Mouse (Mus musculus) forebrain, embryonic 13.5 days (tissue): ENCODE data around the gene Glt8d1. TPM values are rescaled to one million over a fixed set of nuclear protein-coding genes. Genes with fewer than 3 reads are reported as not detected.
A peak's percentile ranks its signal among the peaks of the same experiment; 100 is the strongest.

Experiments
- ATAC-seq: fragments of 200-750 bp; cut with Nextera tagmentation; 2 replicates; pipeline ENCODE4 v1.8.0; 2017
- H3K27ac ChIP-seq: fragments of 300-500 bp; sonication (generic); 2 replicates; pipeline ENCODE4 v1.5.1; 2015; ENCODE audit warnings: inconsistent platforms, mild to moderate bottlenecking, moderate library complexity
- H3K27me3 ChIP-seq: fragments of 300-500 bp; sonication (generic); 2 replicates; pipeline ENCODE4 v1.6.1; 2015; ENCODE audit warnings: mild to moderate bottlenecking, inconsistent platforms
- H3K36me3 ChIP-seq: fragments of 300-500 bp; sonication (generic); 2 replicates; pipeline ENCODE4 v1.6.1; 2015; ENCODE audit warnings: mild to moderate bottlenecking, inconsistent platforms; ENCODE audit not compliant: poor library complexity, severe bottlenecking
- H3K4me1 ChIP-seq: fragments of 300-500 bp; sonication (generic); 2 replicates; pipeline ENCODE4 v1.6.1; 2015; ENCODE audit warnings: inconsistent platforms
- H3K4me2 ChIP-seq: fragments of 300-500 bp; sonication (generic); 2 replicates; pipeline ENCODE4 v1.6.1; 2015; ENCODE audit warnings: inconsistent platforms, mild to moderate bottlenecking, moderate library complexity
- H3K4me3 ChIP-seq: fragments of 300-500 bp; sonication (generic); 2 replicates; pipeline ENCODE4 v1.5.1; 2015; ENCODE audit warnings: mild to moderate bottlenecking, inconsistent platforms
- H3K9ac ChIP-seq: fragments of 300-500 bp; sonication (generic); 2 replicates; pipeline ENCODE4 v1.6.1; 2015; ENCODE audit warnings: mild to moderate bottlenecking, inconsistent platforms
- H3K9me3 ChIP-seq: fragments of 300-500 bp; sonication (generic); replicated peaks from 2 replicates; pipeline ENCODE4 v1.6.1; 2016; ENCODE audit warnings: inconsistent platforms
- WGBS: fragments of 180-500 bp; shearing (Covaris S2); methylation state at CpG from one replicate; pipeline ENCODE4 v1.1.7; 2015; 5-methylcytosine and 5-hydroxymethylcytosine counted together
- polyA plus RNA-seq: library from polyadenylated mRNA; unstranded; fragments of >200 nt; fragmentation: Nextera tagmentation; extraction: Ambion mirVana; gene quantifications from 2 replicates; pipeline ENCODE4 v1.2.1, GENCODE M21; 2015

The Glt8d1 gene
- polyA plus RNA-seq, 1 experiment from 2014 or later, result 56.4 TPM

DNA sequence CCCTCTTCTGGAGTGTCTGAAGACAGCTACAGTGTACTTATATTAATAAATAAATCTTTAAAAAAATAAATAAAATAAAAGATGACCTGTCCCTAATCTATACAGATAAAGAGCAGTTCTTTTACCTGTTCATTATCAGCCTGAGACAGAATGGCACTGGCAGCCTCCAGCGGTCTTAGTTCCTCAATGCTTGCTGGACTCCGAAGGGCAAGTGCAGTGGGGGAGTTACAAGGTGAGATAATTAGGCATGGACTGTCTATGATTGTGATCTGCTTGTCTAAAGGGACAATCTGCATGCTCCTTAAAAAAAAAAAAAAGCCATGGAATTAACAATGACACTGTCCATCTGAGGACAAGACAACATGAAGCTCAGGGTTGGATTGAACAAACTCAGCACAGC, 12.7 kb downstream of the Glt8d1 start:
- Histone ChIP-seq H3K4me3 (no peak overlapping the region), H3K9ac (no peak overlapping the region), H3K27me3 (no peaks in the 10 kb centered on the region), H3K9me3 (no peaks in the 10 kb centered on the region), H3K27ac (no peak overlapping the region), H3K4me1 (peaks cover 15% of the 10 kb centered on the region), H3K36me3 (peaks cover 84% of the 10 kb centered on the region), H3K4me2 (no peak overlapping the region)
- no peak for ATAC-seq
- 97% methylated on average over 2 of the region's 2 CpGs for WGBS

DNA sequence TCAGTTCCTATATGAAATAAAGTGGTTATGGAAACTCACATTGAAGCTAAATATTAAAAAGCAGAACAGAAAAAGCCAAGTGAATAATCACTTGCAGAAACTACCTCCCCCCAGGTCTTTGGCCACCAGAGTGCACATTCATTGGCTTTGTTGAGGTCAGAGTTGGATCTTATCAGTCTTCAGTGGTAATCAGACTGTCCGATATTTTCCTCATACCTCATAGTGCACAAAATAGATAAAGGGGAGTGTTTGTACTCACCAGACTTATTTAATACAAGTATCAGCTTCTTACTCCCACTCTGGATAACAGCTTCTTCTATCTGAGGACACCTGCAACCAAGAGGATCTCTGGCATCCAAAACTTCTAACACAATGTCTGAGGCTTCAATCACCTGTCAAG, 14.9 kb downstream of the Glt8d1 start:
- no peak overlapping the region for H3K9ac ChIP-seq
- H3K4me2 ChIP-seq, result no peak overlapping the region
- H3K4me1 ChIP-seq, result peaks cover 26% of the 10 kb centered on the region
- peaks cover 64% of the 10 kb centered on the region for H3K36me3 ChIP-seq
- 83% methylated on average over 1 of the region's 1 CpGs for WGBS
- no peaks in the 10 kb centered on the region for H3K9me3 ChIP-seq
- no peak overlapping the region for H3K27ac ChIP-seq
- H3K27me3 ChIP-seq, result no peaks in the 10 kb centered on the region
- ATAC-seq, result no peak
- H3K4me3 ChIP-seq, result no peak overlapping the region

DNA sequence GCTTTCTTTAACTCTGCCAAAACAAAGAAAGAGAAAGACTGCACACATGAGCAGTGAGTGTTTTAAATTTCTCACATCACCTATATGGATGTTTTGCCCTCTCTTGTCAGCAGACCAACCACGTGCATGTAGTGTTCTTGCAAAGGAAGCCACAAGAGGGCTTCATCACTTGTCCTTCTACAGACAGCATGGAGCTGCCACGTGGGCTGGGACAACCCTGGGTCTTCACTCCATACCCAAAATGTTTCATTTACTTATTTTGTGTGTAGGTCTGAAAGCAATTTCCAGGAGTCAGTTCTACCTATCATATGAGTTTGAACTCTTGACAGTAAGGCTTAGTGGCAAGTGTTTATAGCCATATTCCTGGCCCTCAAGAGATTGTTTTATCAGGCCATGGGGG, 16.7 kb downstream of the Glt8d1 start:
- Histone ChIP-seq H3K9ac (peak overlapping the region; percentile 88), H3K9me3 (no peaks in the 10 kb centered on the region), H3K27me3 (no peaks in the 10 kb centered on the region), H3K27ac (no peak overlapping the region), H3K36me3 (peaks cover 54% of the 10 kb centered on the region), H3K4me1 (peaks cover 42% of the 10 kb centered on the region), H3K4me2 (peak overlapping the region; percentile 88), H3K4me3 (peak overlapping the region; percentile 78)
- WGBS, result 1% methylated on average over 2 of the region's 2 CpGs
- no peak for ATAC-seq

DNA sequence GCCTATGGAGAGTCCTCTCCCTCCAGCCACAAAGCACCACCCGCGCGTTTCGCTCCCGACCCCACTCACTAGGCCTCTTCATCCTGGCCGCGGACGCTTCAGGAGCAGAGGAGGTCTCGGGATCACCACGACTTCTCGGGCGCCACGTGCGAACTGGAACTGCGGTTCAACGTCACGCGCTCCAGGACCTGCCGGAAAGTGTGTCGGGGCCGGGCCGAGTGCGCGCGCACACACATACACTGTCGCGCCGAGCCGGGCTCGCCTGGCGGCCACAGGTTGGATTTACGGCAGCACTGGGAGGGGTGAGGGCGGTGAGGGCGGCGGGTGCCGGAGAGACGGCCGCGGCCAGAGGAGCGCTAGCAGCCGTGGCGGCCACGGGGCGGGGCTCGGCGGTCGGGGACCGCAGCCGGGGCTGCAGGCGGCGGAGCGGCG, 17.7 kb downstream of the Glt8d1 start, which contains the start of the genes Pbrm1 and Gnl3:
Gene Pbrm1 (plus strand): TSS at position 279 of the 432 bp plus-strand sequence.
Gene Gnl3 (minus strand): TSS at position 293 of the 432 bp plus-strand sequence.
- H3K4me1 ChIP-seq, result peaks cover 43% of the 10 kb centered on the region
- H3K27me3 ChIP-seq, result no peaks in the 10 kb centered on the region
- ATAC-seq, result peak; percentile 96
- peak within 1 kb of the TSS; percentile 78 for H3K4me3 ChIP-seq
- no peaks in the 10 kb centered on the region for H3K9me3 ChIP-seq
- H3K4me2 ChIP-seq, result peak within 1 kb of the TSS; percentile 88
- WGBS, result under 1% methylated on average over 49 of the region's 53 CpGs
- H3K27ac ChIP-seq, result peak within 1 kb of the TSS; percentile 99
- H3K9ac ChIP-seq, result peak within 1 kb of the TSS; percentile 88
- H3K36me3 ChIP-seq, result peaks cover 52% of the 10 kb centered on the region

DNA sequence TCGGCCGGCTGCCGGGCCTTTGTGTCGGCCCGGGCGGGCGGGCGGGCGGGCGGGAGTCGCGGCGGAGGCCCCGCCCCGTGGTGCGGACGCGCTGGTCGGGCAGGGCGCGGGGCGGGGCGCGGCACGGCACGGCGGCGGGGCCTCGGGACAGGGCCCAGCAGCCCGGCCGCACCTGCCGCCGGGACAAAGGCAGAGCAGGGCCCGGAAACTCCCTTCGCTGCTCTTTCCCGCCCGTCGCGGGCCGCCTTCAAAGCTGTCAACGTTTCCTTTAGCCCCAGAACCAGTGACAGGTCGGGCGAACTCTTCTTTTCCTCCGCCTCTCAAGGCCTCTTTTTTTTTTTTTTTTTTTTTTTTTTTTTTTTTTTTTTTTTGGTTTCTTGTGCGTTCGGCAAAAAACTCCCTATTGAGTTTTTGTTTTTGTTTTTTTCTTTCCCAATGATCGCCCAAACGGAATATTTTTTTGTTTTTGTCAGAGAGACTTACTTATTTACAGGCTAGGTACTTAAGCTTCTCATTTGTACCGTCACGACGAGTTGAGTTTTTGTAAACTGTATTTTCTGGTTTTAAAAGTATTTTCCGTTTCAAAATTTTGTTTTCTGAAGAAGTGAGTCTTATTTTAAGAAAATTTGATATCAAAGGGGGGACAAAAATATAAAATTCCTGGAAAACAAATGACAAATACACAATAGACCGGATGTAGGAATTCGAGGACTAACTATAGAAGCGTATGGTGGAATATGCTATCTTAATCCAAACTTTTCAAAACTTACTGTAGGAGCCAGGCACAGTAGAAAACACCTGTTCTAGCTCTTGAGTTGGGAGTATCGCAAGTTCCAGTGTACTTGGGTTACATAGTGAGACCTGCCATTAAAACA, 18.4 kb downstream of the Glt8d1 start:
- H3K4me2 ChIP-seq, result peak overlapping the region; percentile 88
- H3K36me3 ChIP-seq, result peaks cover 50% of the 10 kb centered on the region
- H3K9me3 ChIP-seq, result no peaks in the 10 kb centered on the region
- peak; percentile 95 for ATAC-seq
- H3K4me1 ChIP-seq, result peaks cover 43% of the 10 kb centered on the region
- peak overlapping the region; percentile 88 for H3K9ac ChIP-seq
- no peaks in the 10 kb centered on the region for H3K27me3 ChIP-seq
- 7% methylated on average over 26 of the region's 56 CpGs for WGBS
- peak overlapping the region; percentile 78 for H3K4me3 ChIP-seq
- H3K27ac ChIP-seq, result peak overlapping the region; percentile 99

DNA sequence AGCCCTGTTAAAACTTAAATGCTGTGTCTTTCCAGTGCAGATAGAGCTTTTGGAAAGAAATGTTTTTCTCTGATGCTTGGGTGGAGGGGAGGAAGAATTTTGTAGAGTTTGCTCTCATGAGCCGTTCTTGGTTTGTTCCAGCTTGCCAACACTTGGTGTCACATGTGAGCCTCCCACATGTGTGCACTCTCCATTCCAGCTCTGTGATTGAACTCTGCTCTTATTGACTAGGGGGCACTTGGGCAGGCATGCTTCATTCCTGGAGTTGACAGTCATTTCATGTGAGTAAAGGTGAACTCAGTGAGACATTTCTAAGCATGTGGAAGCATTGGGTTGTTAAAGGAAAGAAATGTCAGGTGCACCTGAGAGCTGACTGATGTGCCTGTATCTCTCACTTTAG, 21.4 kb downstream of the Glt8d1 start:
- H3K4me3 ChIP-seq, result no peak overlapping the region
- ATAC-seq, result no peak
- peaks cover 37% of the 10 kb centered on the region for H3K4me1 ChIP-seq
- no peaks in the 10 kb centered on the region for H3K9me3 ChIP-seq
- H3K4me2 ChIP-seq, result no peak overlapping the region
- peaks cover 50% of the 10 kb centered on the region for H3K36me3 ChIP-seq
- H3K27ac ChIP-seq, result no peak overlapping the region
- H3K9ac ChIP-seq, result no peak overlapping the region
- 61% methylated on average over 1 of the region's 1 CpGs for WGBS
- no peaks in the 10 kb centered on the region for H3K27me3 ChIP-seq

DNA sequence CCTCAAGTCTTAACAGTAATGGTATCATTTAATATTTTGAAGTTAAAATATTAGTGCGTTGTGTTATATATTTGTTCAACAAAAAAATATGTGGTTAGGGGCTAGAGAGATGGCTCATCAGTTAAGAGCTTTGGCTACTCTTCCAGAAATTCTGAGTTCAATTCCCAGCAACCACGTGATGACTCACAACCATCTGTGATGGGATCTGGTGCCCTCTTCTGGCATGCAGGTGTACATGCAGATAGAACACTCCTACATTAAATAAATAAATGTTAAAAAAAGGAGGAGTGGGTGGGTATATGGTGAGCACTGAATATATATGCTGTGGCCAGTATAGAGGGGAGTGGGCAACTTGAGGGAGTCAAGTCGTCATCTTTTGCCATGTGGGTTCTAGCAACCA, 24.6 kb downstream of the Glt8d1 start:
- H3K27ac ChIP-seq, result no peak overlapping the region
- WGBS, result 78% methylated on average over 3 of the region's 3 CpGs
- peaks cover 77% of the 10 kb centered on the region for H3K36me3 ChIP-seq
- H3K4me1 ChIP-seq, result peaks cover 19% of the 10 kb centered on the region
- no peak overlapping the region for H3K4me2 ChIP-seq
- no peak overlapping the region for H3K4me3 ChIP-seq
- H3K9ac ChIP-seq, result no peak overlapping the region
- H3K27me3 ChIP-seq, result no peaks in the 10 kb centered on the region
- H3K9me3 ChIP-seq, result no peaks in the 10 kb centered on the region
- ATAC-seq, result no peak

DNA sequence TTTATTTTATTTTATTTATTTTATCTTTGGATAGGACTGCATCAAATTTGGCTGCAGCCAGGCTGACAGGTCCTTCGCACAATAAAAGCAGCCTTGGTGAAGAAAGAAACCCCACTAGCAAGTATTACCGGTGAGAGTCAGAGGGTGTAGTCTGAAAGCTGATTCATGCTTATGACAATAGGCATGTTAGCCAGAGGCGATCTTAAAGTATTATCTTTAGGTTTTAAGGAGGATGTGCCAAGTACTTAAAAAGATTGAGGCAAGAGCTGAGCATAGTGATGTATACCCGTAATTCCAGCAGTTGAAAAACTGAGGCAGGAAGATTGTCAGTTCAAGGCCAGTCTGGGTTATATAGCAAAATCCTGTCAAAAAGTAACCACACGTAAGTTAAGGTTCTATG, 44.1 kb downstream of the Glt8d1 start:
- Histone ChIP-seq H3K36me3 (peaks cover 75% of the 10 kb centered on the region), H3K9me3 (no peaks in the 10 kb centered on the region), H3K4me2 (no peak overlapping the region), H3K27ac (no peak overlapping the region), H3K9ac (no peak overlapping the region), H3K27me3 (no peaks in the 10 kb centered on the region), H3K4me3 (no peak overlapping the region), H3K4me1 (no peaks in the 10 kb centered on the region)
- 94% methylated on average over 5 of the region's 5 CpGs for WGBS
- no peak for ATAC-seq

DNA sequence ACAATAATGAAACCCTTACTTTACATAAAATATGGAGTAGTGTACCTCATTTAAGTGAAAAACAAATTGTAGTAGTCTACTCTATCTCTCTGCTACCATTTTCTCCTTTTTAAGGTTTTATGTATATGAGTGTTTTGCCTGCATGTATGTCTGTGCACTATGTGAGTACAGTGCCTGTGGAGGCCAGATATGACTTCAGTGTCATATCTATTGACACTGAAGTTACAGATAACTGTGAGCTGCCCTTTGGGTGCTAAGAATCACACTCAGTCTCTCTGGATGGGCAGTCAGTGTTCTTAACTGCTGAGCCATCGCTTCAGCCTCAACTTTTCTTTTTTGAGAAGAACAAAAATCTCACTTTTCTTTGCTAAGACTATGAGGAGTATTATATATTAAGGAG, 44.6 kb downstream of the Glt8d1 start:
- Histone ChIP-seq H3K4me1 (no peaks in the 10 kb centered on the region), H3K9ac (no peak overlapping the region), H3K36me3 (peaks cover 77% of the 10 kb centered on the region), H3K4me3 (no peak overlapping the region), H3K27ac (no peak overlapping the region), H3K9me3 (no peaks in the 10 kb centered on the region), H3K27me3 (no peaks in the 10 kb centered on the region), H3K4me2 (no peak overlapping the region)
- no peak for ATAC-seq
- WGBS, result 92% methylated on average over 1 of the region's 1 CpGs

Other genes with a start within 250 kb of the Glt8d1 start
- 13.2 and 15.6 TPM in 2 replicates for gene Tmem110, start 175.8 kb upstream of the Glt8d1 start, polyA plus RNA-seq
- gene Mustn1, start 122.2 kb upstream of the Glt8d1 start, polyA plus RNA-seq, result 0.44 and 0.47 TPM in 2 replicates
- gene Itih4, start 114.9 kb upstream of the Glt8d1 start, polyA plus RNA-seq, result 0.16 TPM in 1 of 2 replicates, not detected in the other
- gene Itih3, start 77.6 kb upstream of the Glt8d1 start, polyA plus RNA-seq, result 0.18 and 0.35 TPM in 2 replicates
- 0.09 TPM in 1 of 2 replicates, not detected in the other for gene Itih1, start 58.1 kb upstream of the Glt8d1 start, polyA plus RNA-seq
- 17.8 and 20.8 TPM in 2 replicates for gene Nek4, start 50.0 kb upstream of the Glt8d1 start, polyA plus RNA-seq
- 294 and 323 TPM in 2 replicates for gene Spcs1, start 272 bp downstream of the Glt8d1 start, polyA plus RNA-seq
- gene Pbrm1, start 17.7 kb downstream of the Glt8d1 start, polyA plus RNA-seq, result 166 and 170 TPM in 2 replicates
- gene Gnl3, start 17.8 kb downstream of the Glt8d1 start, polyA plus RNA-seq, result 76.7 and 80.8 TPM in 2 replicates
- 76.6 and 82.2 TPM in 2 replicates for gene Smim4, start 127.6 kb downstream of the Glt8d1 start, polyA plus RNA-seq
- gene Nt5dc2, start 129.7 kb downstream of the Glt8d1 start, polyA plus RNA-seq, result 306 and 325 TPM in 2 replicates
- 13.5 and 16.3 TPM in 2 replicates for gene Stab1, start 167.2 kb downstream of the Glt8d1 start, polyA plus RNA-seq
- gene Tnnc1, start 206.9 kb downstream of the Glt8d1 start, polyA plus RNA-seq, result 0.84 and 2.2 TPM in 2 replicates
- 298 and 341 TPM in 2 replicates for gene Nisch, start 215.5 kb downstream of the Glt8d1 start, polyA plus RNA-seq
- gene Sema3g, start 216.5 kb downstream of the Glt8d1 start, polyA plus RNA-seq, result 0.57 and 0.58 TPM in 2 replicates
- gene Phf7, start 249.9 kb downstream of the Glt8d1 start, polyA plus RNA-seq, result 13.2 and 14.7 TPM in 2 replicates